Comparison of ENCODE assay signal across 23 mouse cellular contexts in genomic region chr6:32747333-32747732, GRCm38 (mm10).
A peak's percentile ranks its signal among the peaks of the same experiment; 100 is the strongest.
DNase-seq lines count a peak whose midpoint lies in the region; ATAC-seq lines count a peak whose summit lies in the region.
"Had no signal": no experiment of that assay in that cellular context is flagged by ENCODE, and none has a peak within 500 bp of the region (broad histone marks: within the 10 kb centered on the region; RNA-seq: fewer than 3 reads in every experiment).

No protein-coding gene starts in this region.

- peak; percentile 24 for DNase-seq in kidney, postnatal 10 days
- no peak for DNase-seq in kidney, adult 8-10 months
- DNase-seq in Muller cell, postnatal 12 days (ENCODE audit: inconsistent ontology term), result peak; percentile 14
- peak; percentile 42 for DNase-seq in brain, adult 2 months (ENCODE audit: low read depth, low spot score)
- no peak for DNase-seq in embryo, embryonic 11 days
- DNase-seq: adrenal gland, adult 8-10 months; adrenal gland, postnatal 14 days; adrenal gland, postnatal 36 days; cerebellum, adult 11 months; cerebellum, adult 18-20 months; cerebellum, adult 8-10 months; cerebellum, adult 9-11 months; cerebellum, postnatal 14 days; cerebellum, postnatal 36 days; forebrain, postnatal 0 days had no signal

- no peak overlapping the region for H3K9ac ChIP-seq in kidney, embryonic 16.5 days (replicated peaks; ENCODE audit: low read length)
- H3K9ac ChIP-seq in kidney, embryonic 15.5 days, result no peak overlapping the region
- H3K9ac ChIP-seq: embryonic facial prominence, embryonic 12.5 days; forebrain, embryonic 13.5 days; forebrain, embryonic 15.5 days; forebrain, postnatal 0 days had no signal

- no peaks in the 10 kb centered on the region for H3K27me3 ChIP-seq in kidney, embryonic 16.5 days (ENCODE audit: insufficient read depth, low read length)
- no peaks in the 10 kb centered on the region for H3K27me3 ChIP-seq in kidney, embryonic 15.5 days
- H3K27me3 ChIP-seq: embryonic facial prominence, embryonic 12.5 days; forebrain, embryonic 13.5 days; forebrain, embryonic 15.5 days; Patski had no signal

- no peaks in the 10 kb centered on the region for H3K4me1 ChIP-seq in kidney, embryonic 16.5 days (ENCODE audit: insufficient read depth, low read length)
- H3K4me1 ChIP-seq in kidney, embryonic 15.5 days, result no peaks in the 10 kb centered on the region
- H3K4me1 ChIP-seq: embryonic facial prominence, embryonic 10.5 days; embryonic facial prominence, embryonic 12.5 days; forebrain, embryonic 15.5 days had no signal

- no peak overlapping the region for H3K4me3 ChIP-seq in kidney, embryonic 16.5 days (ENCODE audit: low read length)
- H3K4me3 ChIP-seq in kidney, embryonic 15.5 days (replicated peaks), result no peak overlapping the region
- H3K4me3 ChIP-seq: embryonic facial prominence, embryonic 10.5 days; embryonic facial prominence, embryonic 12.5 days; forebrain, embryonic 13.5 days; forebrain, embryonic 15.5 days had no signal

- H3K9me3 ChIP-seq in kidney, embryonic 16.5 days (ENCODE audit: low read length), result no peaks in the 10 kb centered on the region
- H3K9me3 ChIP-seq in kidney, embryonic 15.5 days (replicated peaks), result no peaks in the 10 kb centered on the region
- H3K9me3 ChIP-seq: embryonic facial prominence, embryonic 10.5 days; forebrain, embryonic 13.5 days; forebrain, embryonic 15.5 days had no signal

- no peak overlapping the region for H3K4me2 ChIP-seq in kidney, embryonic 16.5 days (replicated peaks; ENCODE audit: low read depth, low read length)
- H3K4me2 ChIP-seq in kidney, embryonic 15.5 days, result no peak overlapping the region
- H3K4me2 ChIP-seq: embryonic facial prominence, embryonic 12.5 days; forebrain, embryonic 13.5 days; forebrain, embryonic 15.5 days had no signal

- H3K27ac ChIP-seq in kidney, embryonic 16.5 days (ENCODE audit: low read length), result no peak overlapping the region
- H3K27ac ChIP-seq in kidney, embryonic 15.5 days, result no peak overlapping the region
- H3K27ac ChIP-seq: embryonic facial prominence, embryonic 10.5 days; embryonic facial prominence, embryonic 12.5 days; forebrain, embryonic 13.5 days; forebrain, embryonic 15.5 days had no signal

- peak; percentile 49; the same call in 1 of the 2 replicates for ATAC-seq in kidney, embryonic 16.5 days (ENCODE audit: low FRiP score, low TSS enrichment)
- ATAC-seq in kidney, embryonic 15.5 days (replicated peaks; ENCODE audit: low FRiP score), result no peak
- ATAC-seq: activated CD4-positive, CD25-positive, alpha-beta regulatory T cell, adult 4 months; forebrain, embryonic 13.5 days; forebrain, embryonic 15.5 days; forebrain, postnatal 0 days; Patski had no signal

- 46% methylated on average over 2 of the region's 2 CpGs for WGBS in kidney, embryonic 16.5 days
- 49% methylated on average over 2 of the region's 2 CpGs for WGBS in kidney, embryonic 15.5 days

- no peaks in the 10 kb centered on the region for H3K36me3 ChIP-seq in kidney, embryonic 16.5 days (ENCODE audit: insufficient read depth, low read length)
- no peaks in the 10 kb centered on the region for H3K36me3 ChIP-seq in kidney, embryonic 15.5 days
- H3K36me3 ChIP-seq: embryonic facial prominence, embryonic 10.5 days; embryonic facial prominence, embryonic 12.5 days; forebrain, embryonic 15.5 days had no signal

Comparison
In these comparisons a context has a peak if more than half of its experiments do, and no peak if none do; other contexts are left out.
1. DNase-seq: peak in kidney, postnatal 10 days (single experiment), Muller cell, postnatal 12 days (single experiment) and brain, adult 2 months (single experiment); none in kidney, adult 8-10 months (0 of 2) and embryo, embryonic 11 days (single experiment).